Mouse (Mus musculus) MEL (cell line): ENCODE results near the gene Col4a3. TPM values are rescaled to one million over a fixed set of nuclear protein-coding genes. Genes with fewer than 3 reads are reported as not detected.

Experiments used
- DNase-seq: peaks from one replicate; pipeline ENCODE4 v3.0.0; 2011; ENCODE audit warnings: low read depth, low spot score
- H3K27ac ChIP-seq: 2 replicates; pipeline ENCODE4 v1.5.1; 2012; ENCODE audit warnings: low read depth, mild to moderate bottlenecking, control low read depth, low read length, moderate library complexity; ENCODE audit not compliant: control insufficient read depth
- H3K27me3 ChIP-seq, 2 experiments: fragments of 150-350 bp in 1 of 2; sonication (generic) in 1 of 2; 2 replicates each; pipeline ENCODE4 v1.6.1; 2012; ENCODE audit warnings: low read length in 2 of 2, mild to moderate bottlenecking in 2 of 2, improper control_type of control experiment in 1 of 2, moderate library complexity in 1 of 2; ENCODE audit not compliant: insufficient read depth in 2 of 2, control insufficient read depth in 1 of 2
- H3K36me3 ChIP-seq, 2 experiments: 2 replicates each; pipeline ENCODE4 v1.6.1; 2012 to 2014; ENCODE audit warnings: low read length in 2 of 2, improper control_type of control experiment in 1 of 2, inconsistent platforms in 1 of 2, mild to moderate bottlenecking in 1 of 2; ENCODE audit not compliant: insufficient read depth in 2 of 2, control insufficient read depth in 1 of 2
- H3K4me1 ChIP-seq, 2 experiments: fragments of 150-350 bp in 1 of 2; sonication (generic) in 1 of 2; 2 replicates each; pipeline ENCODE4 v1.6.1; 2012; ENCODE audit warnings: low read length in 2 of 2, improper control_type of control experiment in 1 of 2, mild to moderate bottlenecking in 1 of 2; ENCODE audit not compliant: insufficient read depth in 2 of 2, control insufficient read depth in 1 of 2
- H3K4me3 ChIP-seq, 2 experiments: fragments of 150-350 bp in 1 of 2; sonication (generic) in 1 of 2; 2 replicates each; pipeline ENCODE4 v1.5.1; 2012; ENCODE audit warnings: low read depth in 2 of 2, low read length in 2 of 2, mild to moderate bottlenecking in 2 of 2, moderate library complexity in 2 of 2, control low read depth in 1 of 2, improper control_type of control experiment in 1 of 2; ENCODE audit not compliant: control insufficient read depth in 1 of 2, insufficient read depth in 1 of 2
- H3K79me2 ChIP-seq: 2 replicates; pipeline ENCODE4 v1.6.1; 2012; ENCODE audit warnings: mild to moderate bottlenecking, low read length, moderate library complexity; ENCODE audit not compliant: control insufficient read depth, poor library complexity, insufficient read depth
- H3K9ac ChIP-seq: 2 replicates; pipeline ENCODE4 v1.6.1; 2012; ENCODE audit warnings: low read depth, mild to moderate bottlenecking, control low read depth, low read length, moderate library complexity; ENCODE audit not compliant: control insufficient read depth, poor library complexity, severe bottlenecking
- H3K9me3 ChIP-seq: fragments of 150-350 bp; sonication (generic); replicated peaks from 2 replicates; pipeline ENCODE4 v1.6.1; 2012; ENCODE audit warnings: mild to moderate bottlenecking, low read length, improper control_type of control experiment, moderate library complexity; ENCODE audit not compliant: insufficient read depth
- CHD2 ChIP-seq: IDR thresholded peaks from 2 replicates; pipeline ENCODE4 v1.6.1; 2011; ENCODE audit warnings: low read length, improper control_type of control experiment
- CTCF ChIP-seq, 3 experiments: IDR thresholded peaks in 2 of 3; conservative IDR thresholded peaks in 1 of 3; 2 replicates each; pipeline ENCODE4 v1.5.1; 2011 to 2012; ENCODE audit warnings: low read length in 3 of 3, low read depth in 2 of 3, mild to moderate bottlenecking in 2 of 3, improper control_type of control experiment in 1 of 3, inconsistent platforms in 1 of 3, mixed read lengths in 1 of 3, moderate library complexity in 1 of 3; ENCODE audit not compliant: control insufficient read depth in 1 of 3, insufficient read depth in 1 of 3, poor library complexity in 1 of 3, severe bottlenecking in 1 of 3
- ELF1 ChIP-seq: IDR thresholded peaks from 2 replicates; pipeline ENCODE4 v1.6.1; 2014; ENCODE audit warnings: low read depth, mild to moderate bottlenecking, inconsistent platforms, low read length, improper control_type of control experiment, moderate library complexity
- EP300 ChIP-seq, 2 experiments: IDR thresholded peaks; 2 replicates each; pipeline ENCODE4 v1.6.1; 2011; ENCODE audit warnings: improper control_type of control experiment in 2 of 2, low read length in 2 of 2, low read depth in 1 of 2, mild to moderate bottlenecking in 1 of 2
- ETS1 ChIP-seq: IDR thresholded peaks from 2 replicates; pipeline ENCODE4 v1.6.1; 2012; ENCODE audit warnings: low read depth, mild to moderate bottlenecking, inconsistent platforms, low read length, improper control_type of control experiment, moderate library complexity
- GABPA ChIP-seq: IDR thresholded peaks from 2 replicates; pipeline ENCODE4 v1.6.1; 2012; ENCODE audit warnings: low read depth, mild to moderate bottlenecking, inconsistent platforms, low read length, improper control_type of control experiment, moderate library complexity
- GATA1 ChIP-seq: IDR thresholded peaks from 2 replicates; pipeline ENCODE4 v1.6.1; 2011; ENCODE audit warnings: low read depth, low read length, improper control_type of control experiment
- MAZ ChIP-seq: IDR thresholded peaks from 2 replicates; pipeline ENCODE4 v1.6.1; 2012; ENCODE audit warnings: low read depth, mild to moderate bottlenecking, inconsistent platforms, low read length, improper control_type of control experiment
- MXI1 ChIP-seq: IDR thresholded peaks from 2 replicates; pipeline ENCODE4 v1.6.1; 2011; ENCODE audit warnings: mild to moderate bottlenecking, low read depth, low read length, improper control_type of control experiment
- MYB ChIP-seq: IDR thresholded peaks from 2 replicates; pipeline ENCODE4 v1.6.1; 2011; ENCODE audit warnings: mild to moderate bottlenecking, low read depth, low read length, improper control_type of control experiment
- MYC ChIP-seq: IDR thresholded peaks from 2 replicates; pipeline ENCODE4 v1.6.1; 2011; ENCODE audit warnings: low read depth, mild to moderate bottlenecking, low read length, improper control_type of control experiment, moderate library complexity
- NELFE ChIP-seq: IDR thresholded peaks from 2 replicates; pipeline ENCODE4 v1.6.1; 2011; ENCODE audit warnings: low read depth, low read length, improper control_type of control experiment
- POLR2A ChIP-seq, 2 experiments: IDR thresholded peaks; 2 replicates each; pipeline ENCODE4 v1.6.1; 2011 to 2012; ENCODE audit warnings: low read length in 2 of 2, mild to moderate bottlenecking in 2 of 2, control low read depth in 1 of 2, improper control_type of control experiment in 1 of 2, low read depth in 1 of 2, moderate library complexity in 1 of 2; ENCODE audit not compliant: control insufficient read depth in 1 of 2, insufficient read depth in 1 of 2, poor library complexity in 1 of 2
- POLR2AphosphoS2 ChIP-seq: IDR thresholded peaks from 2 replicates; pipeline ENCODE4 v1.6.1; 2011; ENCODE audit warnings: low read length, improper control_type of control experiment
- RAD21 ChIP-seq: IDR thresholded peaks from 2 replicates; pipeline ENCODE4 v1.6.1; 2011; ENCODE audit warnings: mild to moderate bottlenecking, low read depth, low read length, improper control_type of control experiment
- RCOR1 ChIP-seq: IDR thresholded peaks from 2 replicates; pipeline ENCODE4 v1.6.1; 2012; ENCODE audit warnings: low read depth, mild to moderate bottlenecking, inconsistent platforms, low read length, improper control_type of control experiment
- SIN3A ChIP-seq: IDR thresholded peaks from 2 replicates; pipeline ENCODE4 v1.6.1; 2012; ENCODE audit warnings: low read length, improper control_type of control experiment, inconsistent platforms
- SMC3 ChIP-seq: IDR thresholded peaks from 2 replicates; pipeline ENCODE4 v1.6.1; 2011; ENCODE audit warnings: low read depth, low read length, improper control_type of control experiment
- TAL1 ChIP-seq: IDR thresholded peaks from 2 replicates; pipeline ENCODE4 v1.6.1; 2012; ENCODE audit warnings: mild to moderate bottlenecking, inconsistent platforms, low read length, moderate library complexity, mixed read lengths
- TCF12 ChIP-seq: IDR thresholded peaks from 2 replicates; pipeline ENCODE4 v1.6.1; 2014; ENCODE audit warnings: low read depth, mild to moderate bottlenecking, inconsistent platforms, low read length, improper control_type of control experiment, moderate library complexity
- UBTF ChIP-seq: IDR thresholded peaks from 2 replicates; pipeline ENCODE4 v1.6.1; 2012; ENCODE audit warnings: low read depth, mild to moderate bottlenecking, inconsistent platforms, low read length, improper control_type of control experiment, moderate library complexity, borderline replicate concordance; ENCODE audit not compliant: insufficient read depth
- ZKSCAN1 ChIP-seq: IDR thresholded peaks from 2 replicates; pipeline ENCODE4 v1.6.1; 2012; ENCODE audit warnings: low read depth, mild to moderate bottlenecking, inconsistent platforms, low read length, improper control_type of control experiment, moderate library complexity
- ZNF384 ChIP-seq: IDR thresholded peaks from 2 replicates; pipeline ENCODE4 v1.6.1; 2012; ENCODE audit warnings: low read depth, mild to moderate bottlenecking, inconsistent platforms, low read length, improper control_type of control experiment
- polyA plus RNA-seq, 2 experiments: library from polyadenylated mRNA; stranded (reverse) in 1 of 2; unstranded in 1 of 2; fragments of >175 nt in 1 of 2; fragments of >200 nt in 1 of 2; gene quantifications; 2 replicates each; pipeline versions ENCODE4 v1.2.1 to v1.2.4; 2012; ENCODE audit warnings: low replicate concordance in 2 of 2, low read depth in 1 of 2; ENCODE audit not compliant: insufficient read length in 2 of 2, insufficient read depth in 1 of 2, missing spikeins in 1 of 2
- total RNA-seq: library from RNA; depleted of rRNA; stranded (reverse); fragments of 300-350 nt; gene quantifications from 2 replicates; pipeline ENCODE4 v1.2.3, GENCODE M21; 2012

Col4a3 gene
- total and polyA plus RNA-seq, 3 experiments = 0.19 to 0.47 TPM; not detected in 1

GRCm38 (mm10) chr1:82738066-82738465 lies 151.3 kb downstream of the Col4a3 start:
- H3K4me3 ChIP-seq = no peak overlapping the region
- TF ChIP-seq ELF1 = no peak
- no peak for TF ChIP-seq POLR2A (IDR thresholded peaks at IDR 0.05; ENCODE audit: control insufficient read depth in 1 of 2, insufficient read depth in 1 of 2, low read depth in 1 of 2, low read length in 2 of 2, poor library complexity in 1 of 2)
- no peak for TF ChIP-seq MYC
- no peak for TF ChIP-seq MYB
- TF ChIP-seq ZNF384 = no peak
- TF ChIP-seq SIN3A = no peak
- TF ChIP-seq CTCF (IDR thresholded peaks at IDR 0.05 in 2 of 3, conservative IDR thresholded peaks at IDR 0.05 in 1 of 3; ENCODE audit: control insufficient read depth in 1 of 3, insufficient read depth in 1 of 3, low read depth in 2 of 3, low read length in 3 of 3, poor library complexity in 1 of 3, severe bottlenecking in 1 of 3) = no peak
- no peak for TF ChIP-seq EP300 (IDR thresholded peaks at IDR 0.05; ENCODE audit: low read depth in 1 of 2, low read length in 2 of 2)
- no peak for TF ChIP-seq RAD21
- TF ChIP-seq POLR2AphosphoS2 = no peak
- no peak for TF ChIP-seq GATA1
- TF ChIP-seq ZKSCAN1 = no peak
- TF ChIP-seq TCF12 = no peak
- TF ChIP-seq MXI1 = no peak
- no peak for TF ChIP-seq MAZ
- no peak for TF ChIP-seq UBTF
- no peak for TF ChIP-seq TAL1
- no peak for TF ChIP-seq CHD2
- no peaks in the 10 kb centered on the region for H3K27me3 ChIP-seq
- peaks cover 0 to 56% of the 10 kb centered on the region in 2 experiments; a peak in 2 of 4 replicates for H3K36me3 ChIP-seq
- no peak overlapping the region for H3K27ac ChIP-seq
- no peak overlapping the region for H3K9ac ChIP-seq
- no peaks in the 10 kb centered on the region for H3K4me1 ChIP-seq
- no peaks in the 10 kb centered on the region for H3K79me2 ChIP-seq
- no peak for DNase-seq
- no peaks in the 10 kb centered on the region for H3K9me3 ChIP-seq

DNA sequence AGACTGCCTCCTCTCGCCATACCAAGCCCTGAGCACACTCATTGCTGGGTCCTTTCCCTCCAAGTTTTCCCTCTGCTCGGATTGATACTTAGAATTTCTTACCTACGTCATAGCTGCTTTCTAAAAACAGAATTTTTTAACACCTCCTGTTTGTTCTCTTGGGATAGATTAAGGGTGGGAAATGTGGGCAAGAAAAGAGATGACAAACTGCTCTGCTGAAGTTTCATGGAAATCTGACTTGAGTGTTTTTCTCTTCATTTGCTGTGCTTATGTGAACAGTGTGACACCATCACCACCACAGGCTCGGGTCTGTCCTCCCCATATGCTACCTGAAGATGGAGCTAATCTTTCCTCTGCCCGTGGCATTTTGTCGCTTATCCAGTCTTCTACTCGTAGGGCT lies 154.8 kb downstream of the Col4a3 start:
- Histone ChIP-seq H3K36me3 (peaks cover 0 to 38% of the 10 kb centered on the region in 2 experiments; a peak in 2 of 4 replicates), H3K4me1 (no peaks in the 10 kb centered on the region)

More for the DNA sequence above, 154.8 kb downstream of the Col4a3 start:
- Histone ChIP-seq H3K9me3 (no peaks in the 10 kb centered on the region), H3K4me3 (no peak overlapping the region), H3K9ac (no peak overlapping the region), H3K27me3 (no peaks in the 10 kb centered on the region), H3K27ac (no peak overlapping the region), H3K79me2 (no peaks in the 10 kb centered on the region)
- no peak for DNase-seq
- no peak for TF ChIP-seq SMC3
- TF ChIP-seq NELFE = no peak
- no peak for TF ChIP-seq UBTF
- no peak for TF ChIP-seq SIN3A
- no peak for TF ChIP-seq EP300 (IDR thresholded peaks at IDR 0.05; ENCODE audit: low read depth in 1 of 2, low read length in 2 of 2)
- no peak for TF ChIP-seq RCOR1
- TF ChIP-seq GABPA = no peak
- no peak for TF ChIP-seq ETS1
- TF ChIP-seq MYB = no peak
